Mouse (Mus musculus) G1E (cell line): ENCODE results near the gene Ddx60.

Experiments
- CTCF ChIP-seq: IDR thresholded peaks from 2 replicates; pipeline ENCODE4 v1.5.1; 2012; ENCODE audit warnings: low read depth, low read length, inconsistent platforms, mixed read lengths
- GATA1 ChIP-seq: IDR thresholded peaks from 2 replicates; pipeline ENCODE4 v1.6.1; 2012; ENCODE audit warnings: borderline replicate concordance, low read length, inconsistent platforms, mixed read lengths
- TAL1 ChIP-seq: conservative IDR thresholded peaks from 2 replicates; pipeline ENCODE4 v1.6.1; 2012; ENCODE audit warnings: low read depth, low read length, inconsistent platforms, mixed read lengths

- TF ChIP-seq CTCF: no peak
- TF ChIP-seq GATA1: no peak
- no peak for TF ChIP-seq TAL1
These were observed 57.1 kb downstream of the Ddx60 start for GRCm38 (mm10) chr8:61984941-61985340.
